Mouse (Mus musculus) thymus, adult 2 months (tissue): Measurements from ENCODE around the gene Bst1.
A peak's percentile ranks its signal among the peaks of the same experiment; 100 is the strongest.

Source experiments
- CTCF ChIP-seq: fragments of 200-500 bp; IDR thresholded peaks from 2 replicates; pipeline ENCODE4 v1.5.1; 2012; ENCODE audit warnings: mild to moderate bottlenecking, control low read depth, low read length, moderate library complexity, borderline replicate concordance; ENCODE audit not compliant: control insufficient read depth, poor library complexity, insufficient read depth; ENCODE audit errors: extremely low read depth
- POLR2A ChIP-seq: fragments of 200-500 bp; IDR thresholded peaks from 2 replicates; pipeline ENCODE4 v1.6.1; 2012; ENCODE audit warnings: mild to moderate bottlenecking, low read length, control low read depth, moderate library complexity; ENCODE audit not compliant: control insufficient read depth, poor library complexity, insufficient read depth; ENCODE audit errors: extremely low read depth

DNA sequence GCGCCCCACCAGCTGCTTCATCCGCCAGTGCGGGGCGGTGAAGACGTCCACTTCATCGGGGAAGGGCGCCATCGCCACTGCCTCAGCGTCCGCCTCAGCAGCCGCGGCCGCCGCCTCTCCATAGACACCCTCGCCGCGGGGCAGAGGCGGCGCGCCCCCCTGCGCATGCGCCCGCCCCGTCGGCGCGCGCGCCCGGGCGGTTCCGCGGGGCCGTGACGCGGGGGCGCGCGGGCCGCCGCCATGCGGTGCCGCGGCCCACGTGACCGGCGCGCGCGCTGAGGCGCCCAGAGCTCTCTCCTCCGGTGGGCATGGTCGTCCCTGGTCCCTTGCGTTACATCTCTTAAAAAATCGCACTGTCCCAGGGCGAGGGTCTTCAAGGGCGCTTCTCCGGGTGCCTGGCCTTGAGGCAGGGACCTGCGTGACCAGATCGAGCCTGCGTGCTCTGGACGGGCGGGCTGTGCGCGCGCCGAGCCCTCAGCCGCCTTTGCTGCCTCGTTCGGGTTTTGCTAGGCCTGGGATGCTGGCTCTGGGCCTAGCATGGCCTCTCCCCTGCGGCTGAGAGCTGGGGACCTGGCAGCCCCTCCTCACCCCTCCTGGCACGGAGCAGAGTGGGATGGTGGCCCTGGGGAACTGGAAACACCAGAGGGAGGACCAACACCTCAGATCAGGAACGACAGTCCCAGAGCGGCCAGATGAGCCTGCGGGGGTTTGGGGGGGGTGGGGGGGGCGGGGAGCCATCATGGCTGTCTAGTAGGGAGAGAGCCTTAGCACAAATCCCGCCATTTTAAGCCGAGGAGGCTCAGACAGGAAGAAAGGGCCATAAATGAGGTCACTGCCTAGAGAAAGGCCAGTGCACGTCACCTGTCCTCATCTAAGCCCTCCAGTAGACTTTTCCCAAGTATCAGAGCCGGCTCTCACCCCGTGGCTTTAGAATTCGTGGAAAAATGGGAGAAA, 36.4 kb upstream of the Bst1 start:
- TF ChIP-seq CTCF: no peak
- TF ChIP-seq POLR2A: peak; percentile 92; the same call in 1 of the 2 replicates
